8 mouse cellular contexts compared by ENCODE assay signal in the genomic region with DNA sequence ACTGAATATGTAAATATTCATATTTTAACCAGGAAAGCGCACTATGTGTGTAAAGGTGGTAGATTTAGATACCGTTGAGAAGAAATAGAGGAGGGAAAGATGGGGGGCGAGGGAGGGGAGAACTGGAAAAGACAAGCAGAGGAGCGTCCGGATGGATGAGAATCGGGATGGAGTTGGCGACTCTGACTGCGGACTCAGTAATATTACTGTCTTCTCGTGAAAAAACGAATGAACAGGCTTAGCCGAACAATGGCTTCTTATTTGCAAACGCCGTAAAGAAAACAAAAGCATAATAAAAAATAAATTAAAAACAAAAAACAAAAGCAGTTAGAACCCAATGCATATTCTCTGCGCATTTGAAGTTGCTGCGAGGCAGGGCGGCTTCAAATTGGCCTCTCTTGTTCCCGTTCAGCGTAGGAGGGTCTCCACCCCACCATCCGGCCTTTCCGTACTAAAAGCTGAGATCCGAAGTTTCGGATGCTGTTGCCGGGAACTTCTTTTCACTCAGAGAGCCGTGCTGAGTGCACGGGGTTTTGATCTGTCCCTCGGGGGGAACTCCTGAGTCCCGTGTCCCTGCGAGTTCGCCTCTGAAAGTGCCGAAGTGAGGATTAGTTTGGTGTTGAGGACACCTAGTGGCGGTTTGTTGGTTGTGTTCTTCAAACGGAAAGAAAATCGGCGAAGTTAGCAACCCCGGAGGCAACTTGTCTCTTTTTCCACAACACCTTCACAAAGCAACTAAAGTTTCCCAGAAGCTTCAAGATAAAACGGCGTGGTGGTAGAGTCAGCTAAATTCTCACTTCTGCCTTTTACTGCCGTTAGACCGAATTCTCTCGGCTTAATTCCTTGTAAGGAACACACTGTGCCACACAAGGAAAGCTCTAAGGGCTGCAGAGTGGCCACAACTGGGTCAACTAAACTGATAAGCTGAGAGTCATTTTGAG.
DNase-seq lines count a peak whose midpoint lies in the region; ATAC-seq and TF ChIP-seq lines count a peak whose summit lies in the region.

No protein-coding gene starts in this region.

- TF ChIP-seq CTCF in gastrocnemius, adult 2 months (IDR thresholded peaks at IDR 0.05): peak; percentile 69
- peak; percentile 85 for TF ChIP-seq CTCF in hindbrain, postnatal 0 days (IDR thresholded peaks at IDR 0.05; ENCODE audit: low read depth)

- H3K9ac ChIP-seq in hindbrain, postnatal 0 days (replicated peaks; ENCODE audit: low read length): peak overlapping the region; percentile 34; the same call in 1 of the 2 replicates

- no peaks in the 10 kb centered on the region for H3K36me3 ChIP-seq in hindbrain, postnatal 0 days (ENCODE audit: insufficient read depth, low read length)
- H3K36me3 ChIP-seq in megakaryocyte, embryonic 14.5 days (replicated peaks; ENCODE audit: low read length): no peaks in the 10 kb centered on the region

- peaks cover 15% of the 10 kb centered on the region for H3K27me3 ChIP-seq in hindbrain, postnatal 0 days (ENCODE audit: insufficient read depth, low read length)
- H3K27me3 ChIP-seq in megakaryocyte, embryonic 14.5 days (replicated peaks): peaks cover 21% of the 10 kb centered on the region

- peak overlapping the region; percentile 89 for H3K4me2 ChIP-seq in hindbrain, postnatal 0 days (ENCODE audit: low read depth, low read length)

- peak; percentile 87 for DNase-seq in adipocyte (ENCODE audit: low spot score)
- DNase-seq in gastrocnemius, adult 2 months: peak; percentile 50
- DNase-seq in hindbrain, postnatal 0 days (ENCODE audit: low spot score): peak; percentile 91
- DNase-seq in left cerebral cortex, postnatal 10 days (ENCODE audit: extremely low spot score in 1 of 2, low spot score in 2 of 2): peak; percentile 29 to 75
- peak; percentile 58 to 66 for DNase-seq in right cerebral cortex, adult 2 months (ENCODE audit: low spot score in 2 of 2)
- peak; percentile 70 for DNase-seq in yolk sac, embryonic 10.5 days (ENCODE audit: low spot score)

- peak overlapping the region; percentile 76 for H3K4me3 ChIP-seq in gastrocnemius, adult 2 months
- H3K4me3 ChIP-seq in hindbrain, postnatal 0 days (ENCODE audit: low read length): peak overlapping the region; percentile 48
- H3K4me3 ChIP-seq in megakaryocyte, embryonic 14.5 days (replicated peaks): peak overlapping the region; percentile 94

- H3K27ac ChIP-seq in gastrocnemius, adult 2 months: no peak overlapping the region
- H3K27ac ChIP-seq in hindbrain, postnatal 0 days: no peak overlapping the region

- intact Hi-C loops in gastrocnemius, adult 2 months (cut with DNase I): loop anchor here (1.0 kb wide), 1 partner anchor 379 kb away; no protein-coding TSS in a partner anchor
- intact Hi-C loops in left cerebral cortex, postnatal 10 days (cut with DNase I): loop anchor here (1.0 to 5.0 kb wide), 2 partner anchors 232 to 379 kb away; partner anchors contain the start of gene Cdkn2a

- WGBS in hindbrain, postnatal 0 days: under 1% methylated on average over 40 of the region's 40 CpGs

- H3K9me3 ChIP-seq in hindbrain, postnatal 0 days (ENCODE audit: low read length): no peaks in the 10 kb centered on the region
- no peaks in the 10 kb centered on the region for H3K9me3 ChIP-seq in megakaryocyte, embryonic 14.5 days

- H3K4me1 ChIP-seq in hindbrain, postnatal 0 days (ENCODE audit: insufficient read depth, low read length): no peaks in the 10 kb centered on the region
- peaks cover 28% of the 10 kb centered on the region for H3K4me1 ChIP-seq in megakaryocyte, embryonic 14.5 days

- peak; percentile 95 for ATAC-seq in common myeloid progenitor, adult 5-6 weeks (replicated peaks; ENCODE audit: low read depth, poor library complexity, severe bottlenecking)
- ATAC-seq in hindbrain, postnatal 0 days: peak; percentile 80
